Mouse (Mus musculus): ENCODE measurements around the gene Rap1gds1.

Gene Rap1gds1

DNA sequence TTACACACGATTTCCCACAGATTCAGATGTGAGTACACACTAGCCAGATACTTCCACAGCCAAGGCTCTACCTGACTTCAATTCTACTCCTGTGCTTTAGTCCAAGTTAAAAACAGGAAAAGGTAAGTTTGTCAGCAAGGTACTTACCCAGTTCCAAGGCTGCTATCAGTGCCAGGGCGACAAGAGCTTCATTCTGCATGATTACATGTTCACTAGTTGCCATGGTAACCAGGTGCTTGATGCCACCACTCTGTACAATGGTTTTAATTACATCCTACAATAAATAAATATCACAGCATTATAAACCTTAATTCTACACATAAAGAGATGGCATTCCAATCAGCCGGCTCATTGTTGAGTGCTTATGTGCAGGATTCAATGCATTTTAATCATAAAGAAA is 129.5 kb downstream of the Rap1gds1 start:
- DNase-seq (ENCODE audit: extremely low spot score, low read depth, low spot score) = no peak

DNA sequence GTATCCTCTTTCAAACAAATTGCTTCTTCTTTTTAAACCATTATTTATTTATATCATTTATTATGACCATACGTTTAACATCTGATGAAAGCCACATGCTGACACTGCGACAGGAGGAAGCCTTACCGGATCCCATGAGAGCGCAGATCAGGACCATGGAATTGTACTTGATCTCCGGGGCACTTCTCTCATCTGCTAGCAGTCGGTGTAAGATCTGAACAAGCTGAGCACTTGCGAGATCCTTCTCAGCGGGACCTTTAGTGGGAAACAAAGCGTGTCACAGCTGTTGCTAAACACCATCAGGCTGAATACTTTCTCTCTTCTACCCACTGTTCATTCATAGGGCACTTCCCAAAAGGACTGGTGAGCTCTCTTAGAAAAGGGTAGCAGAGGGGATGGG is 133.4 kb downstream of the Rap1gds1 start:
- no peak for DNase-seq (ENCODE audit: extremely low spot score, low read depth, low spot score)

DNA sequence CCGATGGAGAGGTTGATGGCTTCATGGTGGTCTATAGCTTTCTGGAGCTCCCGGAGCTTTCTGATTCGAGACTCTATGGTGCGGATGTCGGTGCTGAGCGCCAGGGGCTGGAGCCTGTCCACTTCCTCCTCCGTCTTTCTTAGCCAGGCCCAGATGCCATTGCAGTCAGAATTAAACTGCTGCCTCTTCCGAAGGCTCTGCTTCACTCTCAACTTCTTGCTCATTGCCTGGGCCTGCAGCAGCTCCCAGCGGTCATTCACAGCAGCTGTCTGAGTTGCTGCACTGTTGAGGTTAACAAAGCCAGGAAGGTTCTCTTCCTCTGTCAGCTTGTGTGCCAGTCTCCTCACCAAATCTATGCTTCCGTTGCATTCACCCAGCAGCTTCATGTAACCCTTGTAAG is 137.8 kb downstream of the Rap1gds1 start:
- DNase-seq (ENCODE audit: extremely low spot score, low read depth, low spot score) = no peak

DNA sequence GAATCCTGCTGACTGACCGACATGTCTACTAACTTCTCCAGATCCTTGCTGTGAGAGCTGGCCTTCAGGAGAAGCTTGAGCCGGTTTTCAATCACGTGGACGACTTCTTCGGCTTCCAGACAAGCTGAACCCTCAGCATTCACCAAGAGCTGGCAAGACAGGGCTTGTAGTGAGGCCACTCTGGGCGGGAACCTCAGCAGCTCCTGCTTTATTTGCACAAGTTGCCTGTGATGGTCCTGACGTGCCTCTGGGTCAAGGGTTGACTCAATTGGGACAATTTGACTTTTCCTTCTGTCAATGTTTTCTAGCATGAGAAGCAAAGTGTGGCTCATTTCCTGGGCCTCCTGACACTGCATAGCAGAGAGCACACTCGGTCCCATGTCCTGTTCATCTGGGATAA is 138.2 kb downstream of the Rap1gds1 start:
- no peak for DNase-seq (ENCODE audit: extremely low spot score, low read depth, low spot score)

DNA sequence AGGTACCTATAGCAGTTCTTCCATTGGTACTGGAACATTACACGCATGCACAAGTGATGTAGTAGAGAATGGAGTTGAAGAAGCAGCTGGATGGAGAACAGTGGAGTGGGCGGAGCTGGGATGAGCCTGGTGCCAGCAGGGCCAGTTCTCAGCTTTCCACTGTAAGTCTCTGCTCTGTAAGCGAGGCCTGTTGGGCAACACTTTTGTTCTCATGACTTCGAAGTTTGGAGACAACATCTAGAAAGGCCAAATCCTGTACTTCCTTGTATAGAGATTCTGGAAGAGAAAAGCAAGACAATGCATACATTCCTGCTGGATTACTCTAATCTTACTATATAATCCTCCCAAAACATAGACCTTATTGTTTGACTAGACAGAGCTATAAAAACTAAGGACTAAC is 147.6 kb downstream of the Rap1gds1 start:
- no peak for DNase-seq (ENCODE audit: extremely low spot score, low read depth, low spot score)

DNA sequence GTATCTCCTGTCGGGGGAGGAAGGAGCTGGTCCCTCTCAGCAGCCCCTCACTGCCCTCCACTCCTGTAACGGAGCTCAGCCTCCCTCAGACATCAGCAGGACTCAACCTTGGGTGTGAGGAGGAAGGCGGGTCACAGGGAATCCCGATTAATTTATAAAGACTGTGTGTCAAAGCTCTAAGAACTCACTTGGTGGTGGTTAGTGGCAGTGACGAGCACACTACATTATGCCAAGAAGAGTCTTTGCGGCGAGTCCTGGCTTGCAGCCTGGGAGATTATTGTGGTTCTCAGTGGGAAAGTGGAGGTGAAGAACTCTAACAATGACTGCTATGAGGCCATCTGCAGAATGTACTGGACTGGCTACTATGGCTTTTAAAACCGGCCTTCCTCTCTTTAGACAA is 148.8 kb downstream of the Rap1gds1 start:
- DNase-seq (ENCODE audit: extremely low spot score, low read depth, low spot score) = no peak

DNA sequence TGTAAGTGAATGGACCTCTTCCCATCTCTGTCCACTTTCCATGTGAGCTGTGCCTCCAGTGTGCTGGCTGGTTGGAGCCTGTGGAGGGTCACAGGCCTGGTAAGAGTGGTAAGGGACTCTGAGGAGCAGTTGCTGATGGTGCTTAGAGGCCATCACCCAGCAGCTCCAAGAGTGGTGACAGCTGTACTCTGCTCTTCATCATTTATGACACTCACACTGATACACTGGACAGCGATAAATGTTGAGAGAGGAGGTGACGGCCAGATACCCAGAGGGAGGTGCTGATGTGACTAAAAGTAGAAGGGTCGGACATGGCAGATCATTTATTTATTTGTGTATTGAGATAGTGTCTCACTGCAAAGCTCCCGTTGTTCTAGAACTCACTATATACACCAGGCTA is 156.8 kb downstream of the Rap1gds1 start:
- DNase-seq (ENCODE audit: extremely low spot score, low read depth, low spot score) = no peak

DNA sequence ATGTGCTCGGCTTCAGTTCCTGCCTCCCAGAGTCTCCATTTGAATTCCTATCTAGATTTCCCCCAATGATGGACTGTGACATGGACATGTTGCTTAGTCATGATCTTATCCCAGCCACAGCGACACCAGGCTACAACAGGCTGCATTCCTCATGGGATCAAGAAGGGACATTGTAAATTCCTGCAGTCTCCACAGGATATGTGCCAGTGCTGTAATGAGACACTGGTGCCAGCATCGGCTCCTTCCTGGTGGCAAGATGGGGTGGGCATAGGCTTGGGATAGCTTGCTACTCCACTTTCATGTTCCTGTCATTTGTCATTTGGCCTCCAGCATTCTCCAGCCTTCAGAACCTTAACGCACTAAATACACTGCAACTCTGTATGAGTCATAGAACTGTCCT is 158.0 kb downstream of the Rap1gds1 start:
- DNase-seq (ENCODE audit: extremely low spot score, low read depth, low spot score) = no peak

DNA sequence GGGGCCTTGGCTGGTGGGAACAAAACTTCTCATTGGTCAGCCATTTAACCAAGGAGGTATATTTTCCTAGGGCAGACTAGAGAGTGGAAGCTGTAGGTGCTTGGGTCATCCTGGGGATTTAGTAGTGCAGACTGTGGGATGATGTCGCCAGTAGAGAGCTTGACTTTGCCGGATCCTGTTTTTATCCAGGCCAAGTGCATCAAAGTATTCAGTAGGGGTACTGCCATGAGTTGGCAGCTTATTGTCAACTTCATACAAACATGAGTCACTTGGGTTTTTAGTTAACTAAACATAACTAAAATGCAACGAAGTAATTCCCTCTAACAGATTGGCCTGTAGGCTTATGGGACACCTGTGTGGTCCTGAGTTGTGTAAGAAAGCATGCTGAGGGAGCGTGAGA is 158.4 kb downstream of the Rap1gds1 start:
- DNase-seq (ENCODE audit: extremely low spot score, low read depth, low spot score) = no peak

DNA sequence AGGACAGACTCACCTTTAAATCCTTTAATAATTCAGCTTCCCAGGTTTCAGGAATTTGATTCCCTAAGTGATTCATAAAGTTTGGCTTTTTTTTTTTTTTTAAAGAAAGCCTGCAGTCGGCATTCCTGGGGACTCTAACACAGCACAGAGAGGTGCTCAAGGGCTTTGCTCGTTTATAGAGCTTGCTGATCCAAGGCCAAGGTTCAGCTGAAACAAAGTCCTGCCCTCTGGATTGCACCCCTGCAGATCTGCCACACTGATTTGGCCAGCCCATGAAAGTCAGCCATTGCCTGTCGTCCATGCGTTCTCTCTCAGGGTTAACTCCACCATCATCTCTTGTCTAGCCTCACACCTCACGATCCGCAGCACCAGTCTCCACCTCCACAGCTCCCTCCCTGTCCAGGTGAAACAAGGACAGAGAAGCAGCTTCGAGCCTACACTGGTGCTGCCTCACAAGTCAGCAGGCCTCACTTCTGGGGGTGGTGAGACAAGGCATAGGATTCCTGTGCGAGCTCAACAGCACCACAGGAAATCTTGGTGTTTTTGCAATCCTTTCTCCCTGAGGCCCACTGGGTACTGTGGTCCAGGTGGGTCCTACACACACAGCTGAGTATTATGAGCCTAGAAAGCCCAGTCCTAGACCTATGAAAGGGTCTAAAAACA is 160.2 kb downstream of the Rap1gds1 start:
- no peak for DNase-seq (ENCODE audit: extremely low spot score, low read depth, low spot score)

DNA sequence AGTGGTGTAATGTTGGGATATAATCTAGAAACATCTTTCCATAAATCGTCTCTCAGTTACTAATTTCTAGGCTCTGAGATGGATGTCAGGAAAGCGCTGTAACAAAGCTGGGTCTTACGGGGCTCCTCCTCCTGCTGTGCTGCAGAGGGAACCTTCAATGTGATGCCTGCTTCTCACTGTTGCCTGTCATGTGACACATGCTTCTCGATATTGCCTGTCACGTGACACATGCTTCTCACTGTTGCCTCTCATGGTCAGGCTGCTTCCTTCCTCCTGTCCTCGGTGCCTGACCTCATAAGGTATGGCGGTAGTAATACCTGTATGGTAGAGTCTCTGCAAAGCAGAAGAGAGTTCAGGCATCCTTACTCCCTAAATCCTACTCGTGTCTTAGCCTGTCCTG is 162.5 kb downstream of the Rap1gds1 start:
- no peak for DNase-seq (ENCODE audit: extremely low spot score, low read depth, low spot score)

DNA sequence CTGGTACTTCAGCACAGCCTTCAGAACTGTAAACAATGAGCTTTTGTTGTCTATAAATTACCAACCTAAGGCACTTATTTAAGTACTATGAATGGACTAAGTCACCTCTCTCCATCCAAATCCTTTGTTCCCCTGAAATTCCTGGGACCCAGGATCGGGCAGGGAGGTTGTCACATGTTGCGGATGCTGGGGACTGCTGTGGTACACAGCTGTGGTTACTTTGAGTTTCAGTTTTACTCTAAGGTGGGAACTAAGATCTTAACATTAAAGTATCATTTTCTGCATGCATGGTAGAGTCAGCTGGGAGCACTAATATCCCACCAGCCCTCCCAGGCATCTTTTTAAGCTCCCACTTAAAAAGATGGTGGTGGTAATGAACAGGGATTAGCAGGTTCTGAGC is 165.7 kb downstream of the Rap1gds1 start:
- no peak for DNase-seq (ENCODE audit: extremely low spot score, low read depth, low spot score)

DNA sequence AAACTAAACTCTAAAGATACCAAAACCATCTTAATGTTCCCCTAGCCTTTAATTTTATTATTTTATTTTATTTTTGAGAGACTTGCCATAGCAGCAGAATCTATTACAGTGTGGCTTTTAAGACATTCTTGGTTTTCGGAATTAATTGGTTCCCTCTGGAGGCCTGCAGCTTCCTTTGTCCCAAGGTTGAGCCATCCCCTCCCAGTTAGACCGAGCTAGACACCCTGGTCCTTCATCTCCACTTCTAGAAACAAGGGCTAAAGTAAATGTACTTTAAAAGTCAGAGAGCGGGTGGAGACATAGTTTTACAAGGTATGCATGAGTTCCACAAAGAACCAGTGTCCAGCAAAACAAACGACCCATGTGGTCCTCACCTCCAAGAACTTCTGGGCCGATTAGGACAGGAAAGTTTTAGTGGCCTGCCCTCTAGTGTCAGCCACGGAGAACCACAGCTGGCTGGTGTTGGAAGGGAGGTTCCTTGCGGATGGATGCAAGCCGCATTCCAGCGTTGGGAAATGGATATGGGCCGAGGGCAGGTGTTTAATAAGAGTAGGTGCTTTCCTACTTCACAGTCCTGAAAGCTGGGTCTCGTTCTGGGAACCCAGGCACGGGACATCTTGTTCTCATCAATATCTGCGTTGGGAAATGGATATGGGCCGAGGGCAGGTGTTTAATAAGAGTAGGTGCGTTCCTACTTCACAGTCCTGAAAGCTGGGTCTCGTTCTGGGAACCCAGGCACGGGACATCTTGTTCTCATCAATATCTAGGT is 168.7 kb downstream of the Rap1gds1 start:
- DNase-seq (ENCODE audit: extremely low spot score, low read depth, low spot score) = peak; percentile 67

DNA sequence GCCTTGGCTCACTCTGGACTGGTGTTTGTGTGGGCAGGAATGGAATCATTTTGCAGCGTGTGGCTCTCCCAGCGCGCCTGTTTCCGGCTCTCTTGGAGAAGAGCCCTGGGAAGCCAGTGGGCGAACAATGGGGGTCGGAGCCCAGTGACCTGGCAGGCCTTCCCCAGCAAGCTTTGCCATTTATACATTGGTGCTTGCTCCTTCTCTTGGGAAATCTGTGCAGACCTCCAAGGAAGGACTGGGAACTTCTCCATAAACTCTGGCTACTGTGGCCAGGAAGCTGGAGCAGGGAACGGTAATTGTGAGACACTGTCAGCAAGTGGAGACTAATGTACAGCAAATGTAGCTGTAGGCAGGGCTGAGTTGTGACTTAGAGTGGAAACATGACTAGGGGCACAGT is 169.3 kb downstream of the Rap1gds1 start:
- DNase-seq (ENCODE audit: extremely low spot score, low read depth, low spot score) = peak; percentile 8

DNA sequence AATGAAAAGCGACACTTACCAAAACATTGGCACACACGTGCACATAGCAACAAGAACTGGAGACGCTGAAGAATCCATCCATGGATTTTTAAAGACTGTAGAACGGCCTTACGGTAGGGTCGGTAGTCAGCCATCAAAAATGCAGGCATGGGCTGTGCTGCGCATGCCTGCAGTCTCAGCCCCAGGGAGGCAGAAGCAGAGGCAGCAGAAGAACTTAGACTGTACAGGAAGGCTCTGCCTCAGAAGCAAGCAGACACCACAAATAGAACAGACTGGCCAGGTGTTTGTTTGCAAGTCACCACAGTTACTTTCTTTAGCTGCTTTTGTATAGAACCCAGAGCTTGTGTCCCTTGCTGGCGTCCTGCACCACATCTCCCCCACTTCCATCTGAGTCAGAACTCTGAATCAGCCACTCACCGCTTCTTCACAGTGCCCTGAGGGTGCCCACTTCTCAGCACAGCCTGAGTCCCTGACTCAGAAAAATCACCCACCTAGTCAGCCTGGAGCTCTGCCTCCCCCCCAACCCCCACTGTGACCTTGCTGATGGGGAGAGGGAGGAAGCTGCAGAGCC is 174.3 kb downstream of the Rap1gds1 start:
- DNase-seq (ENCODE audit: extremely low spot score, low read depth, low spot score) = no peak

DNA sequence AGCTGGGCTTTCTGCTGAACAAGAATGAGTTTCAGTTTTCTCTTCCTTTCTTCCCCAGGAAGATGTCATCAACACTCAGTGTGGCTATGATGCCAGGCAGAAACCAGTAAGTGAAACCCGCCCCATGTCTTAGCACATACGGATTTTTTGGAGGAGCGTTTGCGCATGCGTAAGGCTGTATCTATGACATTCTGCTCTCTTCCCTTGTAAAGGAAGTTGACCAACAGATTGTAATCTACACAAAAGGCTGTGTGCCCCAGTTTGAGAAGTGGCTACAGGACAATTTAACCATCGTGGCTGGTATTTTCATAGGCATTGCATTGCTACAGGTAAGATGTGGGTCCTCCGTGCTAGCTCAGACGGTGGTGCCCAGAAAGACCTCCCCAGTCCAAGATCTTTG is 176.9 kb downstream of the Rap1gds1 start:
- no peak for DNase-seq (ENCODE audit: extremely low spot score, low read depth, low spot score)

DNA sequence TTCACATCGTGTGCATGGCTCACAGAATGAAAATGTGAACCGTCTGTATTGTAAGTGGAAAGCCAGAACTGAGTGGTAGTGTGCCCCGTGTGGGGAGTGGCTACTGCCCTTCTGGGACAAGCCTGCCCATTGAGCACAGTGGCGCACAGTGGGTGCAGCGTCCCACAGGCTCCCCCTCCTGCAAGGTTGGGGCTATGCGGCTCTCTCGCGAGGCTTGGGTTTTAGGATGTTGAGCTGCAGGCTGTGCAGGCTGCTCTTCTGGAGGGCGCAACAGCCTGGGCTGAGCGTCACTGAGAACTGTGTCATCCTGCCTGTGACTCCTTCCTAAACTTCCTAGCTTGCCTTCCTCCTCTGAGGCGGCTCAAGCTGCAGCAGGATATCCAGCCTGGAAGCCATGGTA is 177.5 kb downstream of the Rap1gds1 start:
- DNase-seq (ENCODE audit: extremely low spot score, low read depth, low spot score) = no peak

DNA sequence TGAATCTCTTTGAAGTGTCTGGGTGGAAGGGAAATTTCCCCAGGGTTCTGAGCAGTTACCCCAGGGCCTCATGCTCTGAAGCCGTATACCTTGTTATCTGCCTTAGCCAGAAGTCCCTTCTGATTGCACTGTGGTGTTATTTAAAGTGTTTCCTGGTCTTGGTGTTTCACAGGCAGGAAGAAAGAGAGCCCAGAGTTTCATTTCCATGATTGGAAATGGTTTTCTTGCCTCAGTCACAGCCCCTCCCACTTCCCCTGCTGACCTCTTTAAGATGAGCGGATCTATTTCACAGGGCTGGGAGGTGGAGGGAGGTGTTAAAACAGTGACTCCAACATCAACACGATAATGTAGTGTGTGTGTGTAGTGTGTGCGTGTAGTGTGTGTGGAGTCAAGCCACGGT is 181.5 kb downstream of the Rap1gds1 start:
- no peak for DNase-seq (ENCODE audit: extremely low spot score, low read depth, low spot score)

DNA sequence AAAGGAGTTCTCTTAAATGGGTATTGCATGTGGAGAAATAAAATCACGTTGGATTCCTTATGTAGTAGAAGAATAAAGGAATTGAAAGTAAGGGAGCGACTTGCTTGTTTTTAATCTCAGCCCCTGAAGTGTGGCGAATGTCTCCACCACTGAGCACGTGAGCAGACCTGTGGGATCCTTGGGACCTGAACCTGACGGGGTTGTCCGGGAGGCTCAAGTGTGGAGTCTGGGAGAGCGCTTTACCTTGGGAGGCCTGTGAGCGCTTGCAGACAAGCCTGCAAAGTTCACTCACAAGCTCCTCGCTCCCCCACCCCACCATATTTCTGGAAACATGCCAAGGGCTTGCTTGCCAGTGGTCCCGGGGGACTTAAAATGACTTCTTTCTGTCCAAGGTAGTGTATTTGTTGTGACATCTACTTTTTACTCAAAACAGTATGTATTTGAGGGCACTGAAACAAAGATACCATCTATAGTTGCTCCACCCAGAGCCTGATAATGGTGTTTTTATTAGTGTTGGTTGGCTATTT is 185.2 kb downstream of the Rap1gds1 start:
- no peak for DNase-seq (ENCODE audit: extremely low spot score, low read depth, low spot score)

DNA sequence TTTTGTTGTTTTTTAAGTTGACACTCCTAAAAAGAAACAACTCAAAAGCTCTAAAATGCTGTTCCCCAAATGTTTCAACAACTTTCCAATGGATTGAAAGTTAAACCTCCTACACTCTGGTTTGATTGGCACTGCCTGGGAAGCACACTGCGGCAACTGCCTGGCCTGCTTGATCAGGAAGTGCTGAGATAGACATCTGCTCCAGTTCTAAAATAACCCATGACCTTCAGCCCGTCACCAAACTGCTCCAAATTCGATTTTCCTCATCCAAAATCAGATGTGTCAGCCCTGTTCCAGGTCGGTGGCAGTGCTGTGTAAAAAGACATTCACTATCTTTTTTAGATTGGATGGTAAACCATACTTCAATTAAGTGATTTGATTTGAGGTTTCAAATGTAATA is 185.8 kb downstream of the Rap1gds1 start:
- DNase-seq (ENCODE audit: extremely low spot score, low read depth, low spot score) = no peak

DNA sequence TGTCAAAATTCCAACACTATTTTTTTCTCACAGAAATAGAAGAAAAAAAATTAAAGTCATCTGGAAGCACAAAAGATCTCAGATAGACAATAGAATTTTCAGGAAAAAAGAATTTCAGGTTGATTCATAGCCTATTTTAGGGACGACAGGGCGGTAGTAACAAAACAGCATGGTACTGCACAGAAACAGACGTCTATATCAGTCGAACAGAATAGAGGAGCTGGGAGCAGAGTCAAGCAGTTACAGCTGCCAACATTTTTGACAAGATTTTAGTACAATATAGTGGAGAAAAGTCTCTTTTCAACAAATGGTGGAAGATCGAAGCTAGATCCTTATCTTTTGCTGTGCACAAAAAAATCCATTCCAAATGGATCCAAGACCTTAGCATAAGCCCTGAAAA is 188.9 kb downstream of the Rap1gds1 start:
- no peak for DNase-seq (ENCODE audit: extremely low spot score, low read depth, low spot score)

DNA sequence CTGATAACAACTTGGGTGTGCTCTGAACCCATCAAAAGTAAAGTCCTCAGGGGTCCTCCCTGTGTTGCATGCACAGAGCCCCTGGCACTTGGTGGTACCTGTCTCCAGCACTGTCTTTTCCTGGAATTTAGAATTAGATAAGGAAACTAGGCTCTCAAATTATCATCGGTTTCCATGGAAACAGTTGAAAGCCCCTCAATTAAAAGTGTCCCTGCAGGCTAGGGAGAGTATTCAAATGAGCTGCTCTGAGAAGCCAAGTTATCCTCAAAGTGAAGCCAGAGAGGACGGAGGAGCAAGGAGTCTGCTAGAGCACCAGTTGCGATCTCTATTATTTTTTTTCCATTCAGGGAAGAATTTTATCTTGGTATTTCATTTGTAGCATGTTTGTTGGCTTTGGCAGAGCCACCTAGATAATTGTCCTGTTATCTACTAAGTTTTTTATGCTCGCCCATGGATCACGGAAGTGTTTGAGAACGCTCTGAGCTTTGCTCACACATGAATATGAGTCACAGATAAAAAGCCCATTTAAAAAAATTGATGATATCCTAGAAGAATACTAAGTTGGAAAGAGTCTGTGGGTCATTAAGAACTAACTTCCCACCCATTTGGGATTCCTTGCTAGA is 193.2 kb downstream of the Rap1gds1 start:
- no peak for DNase-seq (ENCODE audit: extremely low spot score, low read depth, low spot score)

Data from hindlimb bud, embryonic 11.5 days (tissue).